Mouse (Mus musculus) brain, embryonic 14.5 days (tissue): ENCODE data around the gene Lhb.

ENCODE experiments used
- CTCF ChIP-seq: fragments of 200-500 bp; IDR thresholded peaks from 2 replicates; pipeline ENCODE4 v1.5.1; 2012; ENCODE audit warnings: inconsistent platforms, mild to moderate bottlenecking, moderate library complexity, borderline replicate concordance; ENCODE audit not compliant: insufficient read depth, insufficient read length; ENCODE audit errors: extremely low read depth
- POLR2A ChIP-seq: fragments of 200-500 bp; IDR thresholded peaks from 2 replicates; pipeline ENCODE4 v1.6.1; 2012; ENCODE audit warnings: mild to moderate bottlenecking, inconsistent platforms, borderline replicate concordance; ENCODE audit not compliant: poor library complexity, insufficient read depth, insufficient read length, severe bottlenecking; ENCODE audit errors: extremely low read depth

GRCm38 (mm10) chr7:45372371-45372770, 48.2 kb upstream of the Lhb start:
- no peak for TF ChIP-seq CTCF
- no peak for TF ChIP-seq POLR2A
